Mouse (Mus musculus): ENCODE data around the gene T2.

DNA sequence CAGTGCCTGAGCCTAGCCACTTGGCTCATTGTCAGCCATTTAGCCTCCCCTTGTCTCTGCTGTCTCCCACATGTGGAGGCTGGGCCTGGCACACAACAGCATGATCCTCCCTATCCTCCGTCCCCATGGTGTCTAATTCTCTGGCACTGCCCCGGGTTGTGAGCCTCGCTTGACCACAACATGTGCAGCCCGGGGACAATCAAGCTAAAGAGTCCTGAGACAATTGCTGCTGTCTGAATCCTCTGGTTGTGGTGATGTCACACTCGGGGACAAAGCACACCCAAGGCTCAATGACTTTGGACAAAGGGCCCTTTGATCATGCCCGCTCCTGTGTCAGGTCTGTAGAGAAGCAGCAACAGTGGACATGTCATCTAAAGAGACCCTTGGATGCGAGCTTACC is 4.7 kb upstream of the T2 start:
- no peak for TF ChIP-seq POLR2A (IDR thresholded peaks at IDR 0.05; ENCODE audit: low read depth, low read length)
- TF ChIP-seq CTCF (IDR thresholded peaks at IDR 0.05; ENCODE audit: extremely low read depth, insufficient read length, insufficient replicate concordance, low read depth, low read length) = no peak
